Mouse (Mus musculus) stomach, postnatal 0 days (tissue): Measurements from ENCODE around the gene Egln3.

Experiments used
- CTCF ChIP-seq: IDR thresholded peaks from 2 replicates; pipeline ENCODE4 v1.5.1; 2016; ENCODE audit warnings: antibody characterized with exemption, low read depth, mild to moderate bottlenecking, moderate library complexity
- EP300 ChIP-seq: optimal IDR thresholded peaks from 2 replicates; pipeline ENCODE3; 2016; ENCODE audit warnings: antibody characterized with exemption

DNA sequence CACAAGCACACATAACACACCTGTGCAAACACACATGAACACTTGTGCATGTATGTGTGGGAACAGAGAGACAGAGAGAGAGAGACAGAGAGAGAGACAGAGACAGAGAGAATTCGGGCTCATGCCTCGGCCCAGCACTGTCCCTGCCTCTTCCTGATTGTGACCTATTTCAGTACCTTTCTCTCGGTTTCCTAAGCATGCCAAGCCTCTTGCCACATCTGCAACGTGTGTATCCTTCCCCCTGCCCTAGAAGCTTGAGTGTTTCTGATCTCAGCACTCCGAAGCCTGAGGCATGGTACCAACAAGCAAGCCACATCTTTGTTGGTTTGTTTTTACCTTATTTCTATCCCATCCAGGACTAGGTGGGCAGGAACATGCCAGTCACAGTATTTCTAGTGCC, 9.6 kb upstream of the Egln3 start:
- TF ChIP-seq CTCF (no peak), EP300 (no peak)
